8 mouse cellular contexts compared by ENCODE assay signal in the genomic region with DNA sequence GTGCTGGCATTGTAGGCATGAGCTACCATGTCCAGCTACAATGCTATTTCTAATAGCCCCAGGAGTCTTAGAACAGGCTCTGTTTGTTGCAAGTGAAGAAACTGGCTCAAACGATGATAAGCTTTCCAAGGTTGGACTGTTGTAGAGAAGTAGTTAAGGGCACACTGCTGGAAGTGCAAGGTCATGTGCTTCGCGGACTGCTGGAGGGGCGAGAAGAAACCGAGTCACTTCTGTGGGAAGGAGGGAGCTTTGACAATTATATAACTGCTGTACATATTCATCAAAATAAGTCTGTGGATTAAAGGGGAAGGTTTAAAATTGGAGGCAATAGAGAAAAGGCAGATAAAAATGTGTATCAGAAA. TPM values are rescaled to one million over a fixed set of nuclear protein-coding genes. Genes with fewer than 3 reads are reported as not detected.
A peak's percentile ranks its signal among the peaks of the same experiment; 100 is the strongest.
DNase-seq lines count a peak whose midpoint lies in the region; ATAC-seq and TF ChIP-seq lines count a peak whose summit lies in the region.

No protein-coding gene starts in this region.

- TF ChIP-seq POLR2A in cerebellum, adult 2 months (IDR thresholded peaks at IDR 0.05; ENCODE audit: borderline replicate concordance, insufficient read depth, low read length): no peak

- H3K9me3 ChIP-seq in lung, embryonic 14.5 days (ENCODE audit: low read depth, low read length): no peaks in the 10 kb centered on the region
- H3K9me3 ChIP-seq in erythroblast, embryonic 14.5 days (ENCODE audit: control insufficient read depth, low read length): no peaks in the 10 kb centered on the region

- no peak for DNase-seq in cerebellum, adult 2 months
- DNase-seq in cerebellum, postnatal 4 days (ENCODE audit: low spot score in 2 of 2): no peak
- no peak for DNase-seq in lung, embryonic 14.5 days
- DNase-seq in lung, postnatal 36 days: no peak
- no peak for DNase-seq in ovary, postnatal 10 days (ENCODE audit: low spot score)

- no peak overlapping the region for H3K4me3 ChIP-seq in cerebellum, adult 2 months (replicated peaks; ENCODE audit: insufficient read depth, low read depth, low read length)
- H3K4me3 ChIP-seq in lung, embryonic 14.5 days (ENCODE audit: low read depth, low read length): no peak overlapping the region
- peak overlapping the region; percentile 63 for H3K4me3 ChIP-seq in erythroblast, embryonic 14.5 days (replicated peaks)

- TF ChIP-seq CTCF in cerebellum, adult 2 months (IDR thresholded peaks at IDR 0.05; ENCODE audit: borderline replicate concordance, insufficient read depth, low read depth, low read length): no peak
- TF ChIP-seq CTCF in lung, embryonic 14.5 days (IDR thresholded peaks at IDR 0.05; ENCODE audit: low read depth): no peak

- peaks cover 26% of the 10 kb centered on the region for H3K4me1 ChIP-seq in cerebellum, adult 2 months (ENCODE audit: control insufficient read depth, insufficient read depth, low read length)
- no peaks in the 10 kb centered on the region; the same call in 1 of the 2 replicates for H3K4me1 ChIP-seq in lung, embryonic 14.5 days (ENCODE audit: insufficient read depth)
- H3K4me1 ChIP-seq in erythroblast, embryonic 14.5 days (ENCODE audit: control insufficient read depth): peaks cover 74% of the 10 kb centered on the region

- H3K36me3 ChIP-seq in lung, embryonic 14.5 days (ENCODE audit: insufficient read depth): no peaks in the 10 kb centered on the region
- peaks cover 75% of the 10 kb centered on the region for H3K36me3 ChIP-seq in erythroblast, embryonic 14.5 days (ENCODE audit: control insufficient read depth)

- H3K9ac ChIP-seq in lung, embryonic 14.5 days: no peak overlapping the region

- no peaks in the 10 kb centered on the region for H3K27me3 ChIP-seq in cerebellum, adult 2 months (ENCODE audit: control insufficient read depth, insufficient read depth, low read length)
- no peaks in the 10 kb centered on the region for H3K27me3 ChIP-seq in lung, embryonic 14.5 days (ENCODE audit: insufficient read depth, low read length)
- H3K27me3 ChIP-seq in erythroblast, embryonic 14.5 days (ENCODE audit: control insufficient read depth): no peaks in the 10 kb centered on the region

- 41% methylated on average over 5 of the region's 5 CpGs for WGBS in cerebellum, adult 2 months
- 52% methylated on average over 5 of the region's 5 CpGs for WGBS in lung, embryonic 14.5 days

- peak overlapping the region; percentile 35 for H3K4me2 ChIP-seq in lung, embryonic 14.5 days

- H3K27ac ChIP-seq in cerebellum, adult 2 months (ENCODE audit: insufficient read depth, low read length): peak overlapping the region; percentile 74
- peak overlapping the region; percentile 85 for H3K27ac ChIP-seq in lung, embryonic 14.5 days (ENCODE audit: low read depth)

- ATAC-seq in lung, embryonic 14.5 days (ENCODE audit: insufficient read depth): no peak
- ATAC-seq in megakaryocyte progenitor cell, adult 5-6 weeks (replicated peaks; ENCODE audit: poor library complexity): peak; percentile 35
- ATAC-seq in cerebellum, adult (ENCODE audit: insufficient number of reproducible peaks, low FRiP score, low TSS enrichment): no peak

RNA-seq across cellular contexts. Expression of a gene that starts 8.8 kb away (rescaled TPM):
- polyA plus RNA-seq in cerebellum, adult 2 months (2012; rRNA removed): 303 and 315 TPM in 2 replicates
- 213 and 222 TPM in 2 replicates for polyA plus RNA-seq in lung, embryonic 14.5 days (2014; fragmentation: Nextera tagmentation; extraction: Ambion mirVana)
- 106 and 113 TPM in 2 replicates for polyA plus RNA-seq in erythroblast, embryonic 14.5 days (2012)
- 65.1 and 71.0 TPM in 2 replicates for total RNA-seq in megakaryocyte progenitor cell, adult 5-6 weeks (2015)
- total RNA-seq in megakaryocyte progenitor cell, adult 5-6 weeks (2017): 83.9 and 97.8 TPM in 2 replicates

RNA-seq across cellular contexts. Expression of a gene that starts 54.7 kb away (rescaled TPM):
- polyA plus RNA-seq in cerebellum, adult 2 months (2012; rRNA removed): 114 and 127 TPM in 2 replicates
- 128 and 138 TPM in 2 replicates for polyA plus RNA-seq in lung, embryonic 14.5 days (2014; fragmentation: Nextera tagmentation; extraction: Ambion mirVana)
- polyA plus RNA-seq in erythroblast, embryonic 14.5 days (2012): 27.4 and 27.6 TPM in 2 replicates
- 195 and 211 TPM in 2 replicates for total RNA-seq in megakaryocyte progenitor cell, adult 5-6 weeks (2015)
- 116 and 143 TPM in 2 replicates for total RNA-seq in megakaryocyte progenitor cell, adult 5-6 weeks (2017)

RNA-seq across cellular contexts. Expression of a gene that starts 56.7 kb away (rescaled TPM):
- 3.2 and 3.6 TPM in 2 replicates for polyA plus RNA-seq in cerebellum, adult 2 months (2012; rRNA removed)
- polyA plus RNA-seq in lung, embryonic 14.5 days (2014; fragmentation: Nextera tagmentation; extraction: Ambion mirVana): 7.6 and 15.0 TPM in 2 replicates
- polyA plus RNA-seq in erythroblast, embryonic 14.5 days (2012): 0.26 and 0.44 TPM in 2 replicates
- total RNA-seq in megakaryocyte progenitor cell, adult 5-6 weeks (2015): 8.6 and 10.0 TPM in 2 replicates
- total RNA-seq in megakaryocyte progenitor cell, adult 5-6 weeks (2017): 21.0 and 23.0 TPM in 2 replicates
